Mouse (Mus musculus): ENCODE measurements around the gene Gm20388. TPM values are rescaled to one million over a fixed set of nuclear protein-coding genes. Genes with fewer than 3 reads are reported as not detected.

Gm20388 gene
- polyA plus RNA-seq, 1 experiment: 49.7 TPM

DNA sequence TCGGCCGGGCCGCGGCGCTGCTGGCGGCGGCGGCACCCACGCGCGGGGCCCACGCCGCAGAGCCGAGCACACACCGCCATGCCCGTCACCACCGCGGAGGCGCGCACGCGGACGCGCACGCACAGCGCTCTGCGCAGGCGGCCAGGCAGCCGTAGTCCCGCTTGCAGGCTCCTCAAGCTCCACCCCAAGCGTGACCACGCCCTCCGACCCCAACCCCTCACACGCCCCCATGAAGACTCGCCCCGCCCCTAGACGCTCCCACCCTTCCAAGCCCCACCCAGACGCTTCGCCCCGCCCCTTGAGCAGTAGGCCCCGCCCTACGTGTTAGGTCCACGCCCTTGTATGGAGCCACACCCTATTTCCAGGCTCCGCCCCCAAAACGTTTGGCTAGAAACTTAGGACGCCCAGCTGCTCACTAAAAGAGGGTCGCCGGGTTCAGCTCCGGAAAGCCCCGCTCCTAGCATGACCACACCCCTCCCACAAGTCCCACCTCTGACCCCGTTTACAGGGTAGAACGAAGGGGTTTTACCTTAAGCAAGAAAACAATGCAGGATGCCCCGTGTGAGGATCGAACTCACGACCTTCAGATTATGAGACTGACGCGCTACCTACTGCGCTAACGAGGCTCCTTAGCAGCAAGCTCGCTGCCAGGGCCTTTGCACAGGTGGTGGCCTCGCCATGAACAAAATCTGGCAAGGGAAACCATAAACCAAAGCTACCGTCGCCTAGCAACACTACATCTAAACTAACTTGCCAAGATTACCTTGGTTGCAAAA is 1668.2 kb downstream of the Gm20388 start, which contains the start of gene Fbxo31:
Gene Fbxo31 (minus strand): TSS at position 131 of the 776 bp plus-strand sequence.
- WGBS: 2% methylated on average over 62 of the region's 63 CpGs
- peak; percentile 96 for DNase-seq
- H3K27ac ChIP-seq (ENCODE audit: insufficient read depth, low read depth, low read length): peak within 1 kb of the TSS; percentile 34; the same call in 1 of the 2 replicates
- H3K4me1 ChIP-seq (ENCODE audit: control insufficient read depth, insufficient read depth, low read length): peaks cover 6% of the 10 kb centered on the region; the same call in 1 of the 2 replicates
- no peaks in the 10 kb centered on the region for H3K27me3 ChIP-seq (replicated peaks; ENCODE audit: control insufficient read depth, insufficient read depth, low read length)
- TF ChIP-seq CTCF (conservative IDR thresholded peaks at IDR 0.05; ENCODE audit: insufficient read depth, insufficient read length, low read depth, low read length) (0 out of 2 replicates have a peak, but pooled peaks have one; percentile 3), POLR2A (IDR thresholded peaks at IDR 0.05; ENCODE audit: low read depth, low read length) (peak; percentile 46)
- peak within 1 kb of the TSS; percentile 61 for H3K4me3 ChIP-seq (ENCODE audit: insufficient read depth, low read depth, low read length)
- H3K36me3 ChIP-seq (ENCODE audit: control insufficient read depth, insufficient read depth, low read length): no peaks in the 10 kb centered on the region

DNA sequence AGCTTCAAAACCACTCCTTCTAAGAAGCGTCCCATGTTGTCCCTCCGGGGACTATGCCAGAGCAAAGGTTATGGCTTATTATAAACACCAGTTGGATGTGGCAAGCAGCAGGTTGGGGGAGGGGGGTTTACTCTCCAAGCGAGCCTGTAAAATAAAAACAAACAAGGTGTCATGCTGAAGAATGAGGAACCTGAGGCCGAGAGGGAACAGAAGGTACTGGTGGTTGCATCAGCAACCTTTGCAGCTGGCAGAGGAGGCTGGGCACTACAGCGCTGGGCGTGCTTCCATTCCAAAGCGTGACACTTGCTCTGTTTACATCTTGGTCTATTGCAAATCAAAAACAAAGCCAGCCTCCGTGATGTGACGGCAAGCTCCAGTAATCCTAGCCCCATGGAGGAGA is 1669.8 kb downstream of the Gm20388 start:
- TF ChIP-seq POLR2A (IDR thresholded peaks at IDR 0.05; ENCODE audit: low read depth, low read length): no peak
- TF ChIP-seq CTCF (conservative IDR thresholded peaks at IDR 0.05; ENCODE audit: insufficient read depth, insufficient read length, low read depth, low read length): no peak
- Histone ChIP-seq H3K27ac (ENCODE audit: insufficient read depth, low read depth, low read length) (no peak overlapping the region), H3K4me3 (ENCODE audit: insufficient read depth, low read depth, low read length) (no peak overlapping the region), H3K4me1 (ENCODE audit: control insufficient read depth, insufficient read depth, low read length) (peaks cover 10% of the 10 kb centered on the region; the same call in 1 of the 2 replicates), H3K27me3 (replicated peaks; ENCODE audit: control insufficient read depth, insufficient read depth, low read length) (no peaks in the 10 kb centered on the region), H3K36me3 (ENCODE audit: control insufficient read depth, insufficient read depth, low read length) (no peaks in the 10 kb centered on the region)
- WGBS: 39% methylated on average over 9 of the region's 9 CpGs
- DNase-seq: no peak

DNA sequence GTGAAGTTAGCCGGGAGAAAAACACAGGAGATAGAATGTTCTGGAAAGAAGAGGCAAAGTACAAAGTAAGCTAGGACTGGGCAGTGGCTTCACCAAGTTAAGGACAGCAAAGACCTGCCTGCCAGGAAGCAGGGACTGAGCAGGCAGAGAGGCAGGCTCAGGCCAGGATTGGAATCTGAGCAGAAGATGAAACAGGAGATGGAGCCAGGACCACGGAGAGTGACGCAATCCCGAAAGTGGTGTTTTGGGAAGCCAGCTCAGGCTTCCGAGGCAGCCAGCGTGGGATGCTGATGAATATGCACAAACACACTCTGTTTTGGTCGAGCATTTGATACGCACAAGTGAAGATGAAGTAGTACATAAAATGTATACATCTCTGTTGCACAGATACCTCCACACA is 1673.0 kb downstream of the Gm20388 start:
- TF ChIP-seq POLR2A (IDR thresholded peaks at IDR 0.05; ENCODE audit: low read depth, low read length) (no peak), CTCF (conservative IDR thresholded peaks at IDR 0.05; ENCODE audit: insufficient read depth, insufficient read length, low read depth, low read length) (no peak)
- Histone ChIP-seq H3K27me3 (replicated peaks; ENCODE audit: control insufficient read depth, insufficient read depth, low read length) (no peaks in the 10 kb centered on the region), H3K36me3 (ENCODE audit: control insufficient read depth, insufficient read depth, low read length) (no peaks in the 10 kb centered on the region), H3K4me3 (ENCODE audit: insufficient read depth, low read depth, low read length) (no peak overlapping the region), H3K4me1 (ENCODE audit: control insufficient read depth, insufficient read depth, low read length) (peaks cover 4% of the 10 kb centered on the region; the same call in 1 of the 2 replicates), H3K27ac (ENCODE audit: insufficient read depth, low read depth, low read length) (no peak overlapping the region)
- no peak for DNase-seq
- 38% methylated on average over 8 of the region's 8 CpGs for WGBS

DNA sequence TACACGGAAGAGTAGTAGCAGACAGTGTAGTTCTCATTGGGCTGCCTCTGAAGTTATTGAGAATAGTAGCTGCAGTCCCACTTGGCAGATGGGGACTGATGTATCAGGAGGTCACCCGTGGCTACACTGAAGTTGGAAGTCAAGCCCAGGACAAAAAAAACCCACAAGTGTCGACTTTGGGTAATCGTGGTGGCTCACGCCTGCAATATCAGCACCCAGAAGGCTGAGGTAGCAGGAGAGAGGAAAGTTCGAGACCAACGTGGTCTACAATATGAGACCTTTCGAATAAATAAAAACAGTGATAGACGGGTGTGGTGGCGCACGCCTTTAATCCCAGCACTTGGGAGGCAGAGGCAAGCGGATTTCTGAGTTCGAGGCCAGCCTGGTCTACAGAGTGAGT is 1674.1 kb downstream of the Gm20388 start:
- no peak for DNase-seq
- Histone ChIP-seq H3K36me3 (ENCODE audit: control insufficient read depth, insufficient read depth, low read length) (no peaks in the 10 kb centered on the region), H3K4me1 (ENCODE audit: control insufficient read depth, insufficient read depth, low read length) (peaks cover 4% of the 10 kb centered on the region; the same call in 1 of the 2 replicates), H3K4me3 (ENCODE audit: insufficient read depth, low read depth, low read length) (peak overlapping the region; percentile 68), H3K27ac (ENCODE audit: insufficient read depth, low read depth, low read length) (peak overlapping the region; percentile 79), H3K27me3 (replicated peaks; ENCODE audit: control insufficient read depth, insufficient read depth, low read length) (no peaks in the 10 kb centered on the region)
- WGBS: 43% methylated on average over 13 of the region's 13 CpGs
- no peak for TF ChIP-seq POLR2A (IDR thresholded peaks at IDR 0.05; ENCODE audit: low read depth, low read length)

DNA sequence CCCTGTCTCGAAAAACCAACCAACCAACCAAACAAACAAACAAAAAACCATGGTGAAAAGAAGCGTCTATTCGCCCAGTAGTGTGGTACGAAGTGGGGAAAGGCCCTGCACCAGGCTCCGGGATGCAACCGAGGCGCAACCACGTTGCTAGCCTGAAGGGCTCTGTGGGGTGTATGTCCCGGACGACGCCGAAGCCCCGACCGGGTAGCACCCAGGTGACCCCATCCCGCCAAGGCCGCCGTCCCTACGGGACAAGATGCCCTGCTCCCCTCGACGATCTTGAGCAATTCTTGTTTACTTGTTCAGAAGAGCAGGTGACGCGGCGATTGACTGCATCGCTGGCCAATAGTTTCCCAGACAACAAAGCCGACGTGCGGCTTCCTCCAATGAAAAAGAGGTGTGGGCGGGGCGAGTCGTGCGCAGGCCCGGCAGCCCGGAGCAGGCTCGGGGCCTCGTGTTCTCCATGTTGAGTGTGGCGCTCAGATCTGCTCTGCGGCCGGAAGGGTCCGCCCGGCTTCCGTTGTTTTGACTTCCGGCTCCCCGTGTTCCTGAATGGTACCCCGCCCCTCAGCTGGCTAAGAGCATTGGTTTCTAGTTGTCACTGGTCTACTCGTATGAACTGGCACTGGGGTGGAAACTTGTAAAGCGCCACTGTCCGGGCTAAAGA is 1674.7 kb downstream of the Gm20388 start:
- peak; percentile 100 for DNase-seq
- Histone ChIP-seq H3K27ac (ENCODE audit: insufficient read depth, low read depth, low read length) (peak overlapping the region; percentile 79), H3K4me1 (ENCODE audit: control insufficient read depth, insufficient read depth, low read length) (peaks cover 4% of the 10 kb centered on the region; the same call in 1 of the 2 replicates), H3K27me3 (replicated peaks; ENCODE audit: control insufficient read depth, insufficient read depth, low read length) (no peaks in the 10 kb centered on the region), H3K36me3 (ENCODE audit: control insufficient read depth, insufficient read depth, low read length) (no peaks in the 10 kb centered on the region), H3K4me3 (ENCODE audit: insufficient read depth, low read depth, low read length) (peak overlapping the region; percentile 68)
- whole genome bisulfite sequencing: under 1% methylated on average over 47 of the region's 47 CpGs
- no peak for TF ChIP-seq CTCF (conservative IDR thresholded peaks at IDR 0.05; ENCODE audit: insufficient read depth, insufficient read length, low read depth, low read length)
- peak; percentile 94 for TF ChIP-seq POLR2A (IDR thresholded peaks at IDR 0.05; ENCODE audit: low read depth, low read length)

DNA sequence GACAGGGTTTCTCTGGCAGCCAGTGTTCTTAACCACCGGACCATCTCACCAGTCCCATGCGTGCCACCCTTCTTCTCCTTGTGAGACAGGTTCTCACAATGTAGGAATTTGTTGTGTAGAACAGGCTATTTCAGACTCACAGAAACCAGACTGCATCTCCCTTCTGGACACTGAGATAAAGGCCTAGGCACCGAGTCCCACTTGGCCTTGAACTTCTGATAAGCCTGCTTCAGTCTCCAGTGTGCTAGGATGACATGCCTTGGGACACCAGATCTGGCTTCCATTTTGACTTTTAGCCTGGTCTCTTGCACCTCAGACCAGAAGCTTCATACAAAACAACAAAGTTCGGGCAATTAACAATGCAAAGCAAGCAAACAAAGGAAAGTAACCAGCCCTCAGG is 1678.1 kb downstream of the Gm20388 start:
- Histone ChIP-seq H3K27ac (ENCODE audit: insufficient read depth, low read depth, low read length) (no peak overlapping the region), H3K27me3 (replicated peaks; ENCODE audit: control insufficient read depth, insufficient read depth, low read length) (no peaks in the 10 kb centered on the region), H3K4me1 (ENCODE audit: control insufficient read depth, insufficient read depth, low read length) (peaks cover 20% of the 10 kb centered on the region), H3K36me3 (ENCODE audit: control insufficient read depth, insufficient read depth, low read length) (no peaks in the 10 kb centered on the region), H3K4me3 (ENCODE audit: insufficient read depth, low read depth, low read length) (no peak overlapping the region)
- DNase-seq: no peak
- WGBS: 87% methylated on average over 4 of the region's 4 CpGs
- TF ChIP-seq CTCF (conservative IDR thresholded peaks at IDR 0.05; ENCODE audit: insufficient read depth, insufficient read length, low read depth, low read length): no peak
- no peak for TF ChIP-seq POLR2A (IDR thresholded peaks at IDR 0.05; ENCODE audit: low read depth, low read length)

DNA sequence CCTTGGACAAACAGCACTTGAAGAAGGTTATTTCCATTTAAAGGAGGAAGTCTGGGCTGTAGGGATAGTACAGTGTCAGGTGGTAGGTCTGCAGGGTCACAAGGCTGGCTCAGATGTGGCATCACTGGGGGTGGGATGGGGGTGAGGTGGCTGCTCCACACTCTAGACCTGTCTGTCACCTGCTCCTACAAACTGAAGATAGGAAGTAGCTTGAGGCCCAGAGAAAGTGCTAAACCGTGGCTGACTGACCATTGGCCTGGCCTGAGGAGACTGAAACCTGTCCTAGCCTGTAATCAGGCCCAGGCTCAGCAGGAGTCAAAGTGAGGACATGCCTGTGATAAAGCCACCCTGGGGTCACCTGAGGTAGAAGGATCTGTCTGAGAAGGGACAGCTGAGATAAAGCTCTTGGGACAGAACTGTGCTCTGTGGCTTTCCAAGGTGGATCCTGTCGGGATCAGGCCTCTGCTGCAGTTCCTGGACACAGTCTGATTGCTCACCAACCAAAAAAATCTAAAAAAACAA is 1678.6 kb downstream of the Gm20388 start:
- Histone ChIP-seq H3K4me1 (ENCODE audit: control insufficient read depth, insufficient read depth, low read length) (peaks cover 20% of the 10 kb centered on the region), H3K27me3 (replicated peaks; ENCODE audit: control insufficient read depth, insufficient read depth, low read length) (no peaks in the 10 kb centered on the region), H3K27ac (ENCODE audit: insufficient read depth, low read depth, low read length) (no peak overlapping the region), H3K4me3 (ENCODE audit: insufficient read depth, low read depth, low read length) (no peak overlapping the region), H3K36me3 (ENCODE audit: control insufficient read depth, insufficient read depth, low read length) (no peaks in the 10 kb centered on the region)
- 66% methylated on average over 2 of the region's 2 CpGs for WGBS
- no peak for DNase-seq
- TF ChIP-seq CTCF (conservative IDR thresholded peaks at IDR 0.05; ENCODE audit: insufficient read depth, insufficient read length, low read depth, low read length) (no peak), POLR2A (IDR thresholded peaks at IDR 0.05; ENCODE audit: low read depth, low read length) (no peak)

Data from kidney, adult 2 months (tissue).